Mouse (Mus musculus): ENCODE data around the gene Calml4.
"Not testable (repeated sequence)": the region's sequence is repeated elsewhere in the genome, so short reads cannot be mapped to it uniquely, and the experiment has no call there.

Gene Calml4

GRCm38 (mm10) chr9:62857719-62858261 lies at the start of gene Calml4:
TSS of gene Calml4 (plus strand) at chr9:62858080.
- no peak for DNase-seq

GRCm38 (mm10) chr9:62810095-62810494 lies 47.8 kb upstream of the Calml4 start:
- no peak for DNase-seq

- no peak for DNase-seq
Observed at GRCm38 (mm10) chr9:62810543-62811515, 47.1 kb upstream of the Calml4 start.

GRCm38 (mm10) chr9:62811516-62812121 lies 46.3 kb upstream of the Calml4 start, which contains the start of gene Fem1b:
TSS of gene Fem1b (minus strand) at chr9:62811934.
- peak; percentile 91 for DNase-seq

GRCm38 (mm10) chr9:62812216-62813049 lies 45.4 kb upstream of the Calml4 start:
- no peak for DNase-seq

GRCm38 (mm10) chr9:62814751-62815150 lies 43.1 kb upstream of the Calml4 start:
- DNase-seq = no peak

GRCm38 (mm10) chr9:62816323-62817098 lies 41.4 kb upstream of the Calml4 start:
- no peak for DNase-seq

GRCm38 (mm10) chr9:62817099-62817571 lies 40.7 kb upstream of the Calml4 start:
- no peak for DNase-seq

- DNase-seq = no peak
Observed at GRCm38 (mm10) chr9:62817828-62818614, 39.9 kb upstream of the Calml4 start.

- DNase-seq = no peak
Observed at GRCm38 (mm10) chr9:62819494-62819893, 38.4 kb upstream of the Calml4 start.

- not testable (repeated sequence) for DNase-seq
Observed at GRCm38 (mm10) chr9:62819910-62820309, 38.0 kb upstream of the Calml4 start.

- DNase-seq = no peak
Observed at GRCm38 (mm10) chr9:62820829-62821228, 37.1 kb upstream of the Calml4 start.

- no peak for DNase-seq
Observed at GRCm38 (mm10) chr9:62821811-62822210, 36.1 kb upstream of the Calml4 start.

GRCm38 (mm10) chr9:62825791-62826393 lies 32.0 kb upstream of the Calml4 start:
- no peak for DNase-seq

GRCm38 (mm10) chr9:62826456-62826855 lies 31.4 kb upstream of the Calml4 start:
- DNase-seq = no peak

GRCm38 (mm10) chr9:62827939-62828652 lies 29.8 kb upstream of the Calml4 start:
- DNase-seq = no peak

- peak; percentile 91 for DNase-seq
Observed at GRCm38 (mm10) chr9:62828662-62829086, 29.2 kb upstream of the Calml4 start.

GRCm38 (mm10) chr9:62829877-62830276 lies 28.0 kb upstream of the Calml4 start:
- no peak for DNase-seq

- no peak for DNase-seq
Observed at GRCm38 (mm10) chr9:62834906-62835305, 23.0 kb upstream of the Calml4 start.

Data from cerebellum, adult 8-10 months (tissue).